Mouse (Mus musculus): ENCODE data around the gene Dpysl5.
"Not testable (repeated sequence)": the region's sequence is repeated elsewhere in the genome, so short reads cannot be mapped to it uniquely, and the experiment has no call there.

The Dpysl5 gene

DNA sequence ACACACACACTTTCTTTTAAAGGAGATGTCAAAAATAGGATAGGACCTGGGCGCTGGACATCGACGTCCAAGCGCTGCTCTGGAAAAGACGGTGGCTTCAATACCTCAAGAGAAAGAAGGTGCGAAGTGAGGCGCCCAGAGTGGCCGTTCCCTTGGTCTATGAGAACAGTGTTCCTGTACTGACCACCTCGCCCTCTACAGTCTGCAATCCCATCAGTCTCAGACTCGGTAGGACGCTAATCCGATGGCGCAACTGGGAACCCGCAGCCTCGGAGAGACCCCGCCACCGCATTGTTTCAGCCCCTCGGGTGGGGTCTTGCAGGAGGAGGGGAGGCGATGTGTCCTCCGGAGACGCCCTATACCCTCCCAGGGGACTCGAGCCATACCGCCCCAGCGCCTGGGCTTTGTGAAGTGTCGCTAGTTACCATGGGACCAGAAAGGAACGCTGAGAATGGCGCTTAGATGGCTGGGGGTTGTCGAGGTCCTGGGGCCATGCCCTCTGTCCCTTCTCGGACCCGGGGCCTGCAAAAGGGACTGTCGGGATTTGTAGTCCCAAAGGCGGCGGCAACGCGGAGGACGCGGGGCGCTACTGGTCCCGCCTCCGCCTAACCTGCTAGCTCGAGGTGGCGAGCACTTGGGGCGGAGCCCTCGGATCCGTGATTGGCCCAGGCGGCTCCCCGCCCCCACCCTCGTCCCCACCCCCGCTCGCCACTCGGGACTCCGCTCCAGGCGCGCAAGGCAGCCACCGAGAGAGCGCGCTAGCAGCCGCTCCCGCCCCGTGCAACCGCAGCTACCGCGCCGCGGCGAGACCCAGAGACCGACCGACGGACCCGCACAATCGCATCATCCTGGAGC is at the start of gene Dpysl5:
TSS of gene Dpysl5 (plus strand) at position 418 of the 855 bp plus-strand sequence.
- DNase-seq (ENCODE audit: low spot score in 2 of 2), result peak; percentile 29 to 51

DNA sequence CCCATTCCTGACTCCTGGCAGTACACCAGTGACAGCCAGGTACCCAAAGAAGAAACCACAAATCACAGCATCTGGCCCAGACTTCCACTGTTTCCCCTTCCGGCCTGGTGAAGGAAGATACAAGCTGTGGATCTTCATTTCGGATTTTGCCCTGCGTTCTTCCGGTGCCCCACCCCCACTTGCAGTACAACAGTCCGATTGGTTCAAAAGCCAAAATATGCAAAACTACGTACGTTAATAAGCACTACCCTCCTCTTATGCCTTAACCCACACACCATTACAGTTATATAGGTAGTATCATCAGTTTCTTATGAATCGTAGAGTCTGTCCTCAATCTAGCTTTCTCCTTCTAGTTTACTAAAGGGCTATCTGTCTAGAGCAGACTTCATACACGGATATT is 46.0 kb upstream of the Dpysl5 start:
- no peak for DNase-seq (ENCODE audit: low spot score in 2 of 2)

DNA sequence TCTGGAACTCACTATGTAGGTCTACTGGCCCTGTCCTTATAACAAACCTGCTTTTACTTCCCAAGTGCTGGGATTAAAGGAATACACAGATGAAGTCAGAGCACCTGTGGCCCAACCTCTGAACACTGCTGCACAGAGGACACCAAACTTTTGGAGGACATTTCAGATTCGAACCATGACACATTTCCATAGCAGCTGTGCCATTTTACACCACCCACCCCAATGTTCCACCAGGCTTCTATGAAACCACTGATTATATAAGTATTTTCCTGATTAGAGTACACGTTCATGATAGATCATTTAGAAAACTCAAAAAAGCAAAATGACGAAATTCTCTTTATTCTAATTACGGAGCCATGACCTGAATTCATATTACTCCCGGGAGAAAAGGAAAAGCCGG is 45.4 kb upstream of the Dpysl5 start:
- no peak for DNase-seq (ENCODE audit: low spot score in 2 of 2)

DNA sequence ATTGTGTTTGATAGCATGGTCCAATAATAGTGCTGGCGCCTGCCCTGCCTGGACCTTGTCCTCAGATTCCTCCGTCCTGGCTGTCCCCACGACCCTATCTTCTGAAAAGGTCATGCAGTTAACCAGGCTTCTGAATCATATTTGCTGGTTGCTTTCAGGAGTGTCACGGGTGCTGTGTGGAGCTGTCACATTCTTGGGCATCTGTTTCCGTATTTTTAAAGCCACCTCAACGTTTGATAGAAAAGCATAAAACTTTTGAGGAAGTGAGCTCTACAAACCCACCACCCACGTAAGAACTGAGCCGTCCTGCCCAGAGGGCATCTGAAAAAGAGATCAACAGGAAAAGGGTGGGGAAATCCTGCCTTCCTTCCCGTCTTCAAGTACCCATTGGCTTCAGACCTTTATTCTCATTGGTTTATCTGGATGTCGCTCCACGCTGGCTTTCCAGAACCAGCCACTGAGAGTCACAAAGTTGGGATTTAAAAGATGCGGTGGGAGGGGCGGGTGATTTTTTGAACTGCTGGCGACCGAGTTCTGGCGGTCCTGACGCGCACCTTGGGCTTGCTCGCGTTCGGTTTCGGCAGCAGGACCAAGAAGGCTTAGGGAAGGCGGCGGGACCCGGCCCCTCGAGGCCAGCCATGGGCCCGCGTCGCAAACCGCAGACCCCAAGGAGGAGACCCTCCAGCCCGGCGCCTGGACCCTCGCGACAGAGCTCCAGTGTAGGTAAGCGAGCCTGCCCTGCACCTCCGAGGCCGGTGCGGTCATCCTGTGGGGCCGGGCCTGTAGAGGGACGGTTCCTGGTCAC is 44.8 kb upstream of the Dpysl5 start, which contains the start of gene Cenpa:
TSS of gene Cenpa (plus strand) at position 387 of the 805 bp plus-strand sequence.
- peak; percentile 85 to 92 for DNase-seq (ENCODE audit: low spot score in 2 of 2)

DNA sequence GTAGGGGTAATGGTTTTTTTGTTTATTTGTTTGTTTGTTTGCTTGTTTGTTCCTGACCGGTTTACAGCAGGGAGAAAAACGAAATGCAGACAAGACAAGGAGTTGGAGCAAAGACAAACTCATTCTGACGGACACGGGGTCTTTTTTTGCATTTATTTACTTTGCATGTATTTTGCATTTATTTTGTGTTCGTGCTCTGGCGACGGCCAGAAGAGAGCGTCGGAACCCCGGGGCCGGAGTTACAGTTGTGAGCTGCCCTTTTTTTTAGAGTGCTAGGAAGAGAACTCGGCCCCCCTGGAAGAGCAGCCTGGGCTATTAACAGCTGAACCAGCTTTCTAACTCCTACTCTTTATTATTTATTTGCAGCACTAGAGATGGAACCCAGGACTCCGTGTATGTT is 44.1 kb upstream of the Dpysl5 start:
- no peak for DNase-seq (ENCODE audit: low spot score in 2 of 2)

DNA sequence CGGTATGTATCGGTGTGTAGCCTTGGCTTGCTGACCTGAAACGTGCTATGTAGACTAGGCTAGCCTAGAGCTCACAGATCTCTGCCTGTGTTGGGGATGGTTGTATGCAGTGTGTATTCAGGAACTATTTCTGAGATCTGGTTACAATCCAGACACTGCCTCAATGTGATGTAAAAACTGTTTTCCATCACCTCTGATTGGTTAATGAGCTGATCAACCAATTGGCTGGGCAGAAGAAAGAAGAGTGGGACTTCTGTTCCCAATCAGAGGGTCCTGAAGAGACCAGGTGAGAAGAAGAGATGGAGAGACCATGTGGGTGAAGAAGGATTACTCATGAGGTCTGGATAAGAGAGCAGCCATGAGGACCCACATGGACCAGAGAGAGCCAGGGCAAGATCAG is 43.7 kb upstream of the Dpysl5 start:
- no peak for DNase-seq (ENCODE audit: low spot score in 2 of 2)

DNA sequence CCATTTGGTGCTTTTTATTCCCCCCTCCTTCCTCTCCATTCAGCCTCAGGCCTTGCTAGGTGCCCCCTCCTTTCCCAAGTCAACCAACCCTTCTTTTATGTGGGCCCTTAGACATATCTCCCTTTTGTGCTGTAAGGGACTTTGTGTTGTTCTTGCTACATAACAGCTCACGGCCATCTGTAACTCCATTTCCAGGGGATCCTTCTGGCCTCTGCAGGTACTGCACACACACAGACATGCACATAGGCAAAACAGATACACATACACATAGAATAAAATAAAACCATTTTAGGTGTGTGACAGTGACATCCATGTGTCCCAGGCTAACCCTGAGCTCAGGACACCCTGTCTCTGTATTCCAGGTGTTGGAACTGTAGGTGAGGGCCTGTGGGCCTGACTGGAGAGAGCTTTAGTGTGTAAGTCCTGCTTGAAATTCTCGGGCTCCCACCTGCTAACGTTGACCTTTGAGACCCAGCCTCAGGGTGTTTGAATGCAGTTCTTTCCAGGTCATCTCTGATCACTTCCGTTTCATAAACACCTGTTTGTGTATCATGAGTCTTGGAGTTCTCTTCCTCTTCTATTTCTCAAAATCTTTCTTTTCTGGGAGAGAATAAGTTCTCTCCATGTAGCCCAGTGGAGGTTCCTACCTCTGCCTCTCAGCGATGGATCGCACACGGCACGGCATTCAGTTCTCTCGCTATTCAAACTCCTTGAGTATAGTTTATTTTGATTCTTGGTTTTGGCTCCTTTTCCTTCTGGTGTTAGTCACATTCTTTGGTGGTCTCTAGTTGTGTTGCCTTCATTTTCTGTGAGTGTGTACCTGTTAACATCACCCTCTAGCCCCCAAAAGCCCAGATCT is 42.5 kb upstream of the Dpysl5 start:
- no peak for DNase-seq (ENCODE audit: low spot score in 2 of 2)

DNA sequence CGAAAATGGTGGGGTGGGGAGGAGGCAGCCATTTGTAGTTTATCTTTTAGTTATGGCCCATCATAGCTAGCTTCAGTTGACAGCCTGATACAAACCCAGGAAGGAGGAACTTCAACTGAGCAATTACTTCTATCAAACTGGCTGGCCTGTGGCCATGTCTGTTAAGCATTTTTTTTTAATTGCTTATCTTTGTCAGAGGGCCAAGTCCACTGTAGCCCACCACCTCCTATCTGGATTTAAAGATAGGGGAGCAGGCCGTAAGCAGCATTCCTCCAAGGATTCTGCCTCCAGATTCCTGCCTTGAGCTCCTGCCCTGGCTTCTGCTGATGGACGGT is 41.9 kb upstream of the Dpysl5 start:
- no peak for DNase-seq (ENCODE audit: low spot score in 2 of 2)

DNA sequence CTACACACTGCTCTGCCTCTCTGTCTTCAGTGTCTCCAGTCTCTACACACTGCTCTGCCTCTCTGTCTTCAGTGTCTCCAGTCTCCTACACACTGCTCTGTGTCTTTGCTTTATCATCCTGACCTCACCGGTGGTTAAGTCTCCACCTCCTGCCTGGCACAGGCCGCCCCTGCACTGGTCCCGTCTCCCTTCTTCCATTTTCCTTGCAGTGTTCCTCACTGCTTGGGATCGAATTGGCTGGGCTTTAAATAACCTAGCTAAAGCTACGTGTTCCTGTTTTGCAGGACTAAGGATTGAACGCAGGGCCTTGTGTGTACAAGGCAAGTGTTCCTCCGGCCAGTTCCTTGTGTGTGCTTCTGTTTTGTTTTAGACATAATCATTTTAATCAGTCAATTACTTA is 41.3 kb upstream of the Dpysl5 start:
- no peak for DNase-seq (ENCODE audit: low spot score in 2 of 2)

DNA sequence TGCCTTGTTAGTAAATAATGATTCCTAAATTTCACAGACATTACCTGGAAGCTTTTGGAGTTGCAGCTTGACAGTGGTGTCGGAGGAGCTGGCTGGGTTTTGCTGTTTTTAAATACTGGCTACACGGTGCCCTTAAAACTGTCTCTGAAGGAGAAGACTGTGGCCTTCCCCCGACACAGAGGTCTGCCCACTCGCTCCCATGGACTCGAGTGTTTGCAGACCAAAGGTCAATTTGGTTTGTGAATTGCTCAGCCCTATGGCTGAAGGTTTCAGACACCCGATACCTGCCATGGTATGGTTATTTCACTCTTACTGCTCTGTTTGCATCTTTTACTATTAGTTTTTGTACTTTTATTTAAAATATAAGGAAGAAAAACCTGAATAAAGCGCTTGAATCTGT is 37.4 kb upstream of the Dpysl5 start:
- DNase-seq (ENCODE audit: low spot score in 2 of 2), result no peak

DNA sequence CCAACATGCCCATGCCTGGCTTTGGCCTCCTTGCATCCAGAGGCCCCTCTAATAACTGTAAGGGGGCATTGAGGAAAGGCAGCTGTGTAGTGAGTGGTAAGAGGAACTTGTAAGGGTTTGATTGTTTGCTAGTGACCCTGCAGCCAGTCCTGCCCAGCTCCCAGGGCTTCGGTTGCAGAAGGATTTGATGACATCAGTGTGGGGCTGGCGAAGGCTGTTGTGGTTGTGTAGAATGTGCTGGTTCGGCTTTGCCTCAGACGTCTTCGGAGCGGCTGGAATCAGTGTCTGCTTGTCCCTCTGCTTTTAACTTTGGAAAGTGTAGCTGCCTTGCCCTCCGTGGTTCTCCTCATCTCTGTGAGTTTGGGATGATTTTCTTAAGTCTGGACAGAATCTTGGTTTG is 34.6 kb upstream of the Dpysl5 start:
- DNase-seq (ENCODE audit: low spot score in 2 of 2), result no peak

DNA sequence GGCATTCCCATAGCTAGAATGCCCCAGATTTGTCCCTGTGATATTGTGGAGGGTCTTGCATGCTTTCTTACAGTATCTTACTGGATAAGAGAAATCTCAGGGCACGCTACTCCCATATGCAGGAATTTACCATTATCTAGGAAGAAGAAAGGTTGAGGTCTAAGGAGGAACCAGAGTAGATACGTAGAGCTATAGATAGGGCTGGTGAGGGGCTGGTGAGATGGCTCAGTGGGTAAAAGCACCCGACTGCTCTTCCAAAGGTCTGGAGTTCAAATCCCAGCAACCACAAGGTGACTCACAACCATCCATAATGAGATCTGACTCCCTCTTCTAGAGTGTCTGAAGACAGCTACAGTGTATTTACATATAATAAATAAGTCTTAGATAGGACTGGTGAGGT is 33.3 kb upstream of the Dpysl5 start:
- not testable (repeated sequence) for DNase-seq (ENCODE audit: low spot score in 2 of 2)

DNA sequence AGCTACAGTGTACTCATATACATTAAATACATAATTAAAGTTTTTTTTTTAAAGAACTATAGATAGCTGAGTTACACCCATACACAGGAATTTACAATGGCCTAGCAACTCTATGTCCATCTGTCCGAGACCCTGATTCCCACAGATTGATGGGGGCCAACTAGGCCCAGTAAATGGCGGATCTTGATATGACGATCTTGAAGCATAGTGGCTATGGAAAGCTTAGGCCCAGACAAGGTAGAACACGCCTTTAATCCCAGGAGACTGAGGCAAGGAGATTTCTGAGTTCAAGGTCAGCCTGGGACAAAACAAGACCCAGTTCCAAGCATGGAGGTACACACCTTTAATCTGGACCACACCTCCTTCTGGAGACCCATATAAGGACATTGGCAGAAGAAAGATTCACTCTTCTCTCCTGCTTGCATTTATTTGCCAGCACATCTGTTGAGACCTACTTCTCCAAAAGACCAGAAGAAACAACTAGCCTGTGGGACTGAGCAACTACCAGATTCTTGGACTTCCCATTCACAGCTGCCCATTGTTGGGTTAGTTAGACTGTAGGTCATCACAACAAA is 32.6 kb upstream of the Dpysl5 start:
- no peak for DNase-seq (ENCODE audit: low spot score in 2 of 2)

DNA sequence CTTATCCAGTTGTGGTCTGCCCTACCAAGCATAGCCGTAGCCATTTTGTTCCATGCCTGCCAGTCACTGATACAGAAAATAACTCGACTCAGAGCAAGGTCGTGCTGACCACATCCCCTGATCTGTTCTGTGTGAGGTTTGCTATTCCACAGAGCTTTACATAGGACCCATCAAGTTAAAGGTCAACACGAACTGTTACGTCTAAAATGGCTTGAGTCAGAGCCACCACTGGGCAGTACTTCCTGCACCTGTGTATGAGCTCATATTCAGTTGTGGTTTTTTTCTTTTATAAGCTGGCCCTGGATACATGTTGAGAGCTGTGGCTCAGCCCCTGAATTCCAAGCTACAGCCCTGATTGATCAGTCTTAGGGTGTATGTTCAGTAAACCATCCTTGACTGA is 31.8 kb upstream of the Dpysl5 start:
- no peak for DNase-seq (ENCODE audit: low spot score in 2 of 2)

DNA sequence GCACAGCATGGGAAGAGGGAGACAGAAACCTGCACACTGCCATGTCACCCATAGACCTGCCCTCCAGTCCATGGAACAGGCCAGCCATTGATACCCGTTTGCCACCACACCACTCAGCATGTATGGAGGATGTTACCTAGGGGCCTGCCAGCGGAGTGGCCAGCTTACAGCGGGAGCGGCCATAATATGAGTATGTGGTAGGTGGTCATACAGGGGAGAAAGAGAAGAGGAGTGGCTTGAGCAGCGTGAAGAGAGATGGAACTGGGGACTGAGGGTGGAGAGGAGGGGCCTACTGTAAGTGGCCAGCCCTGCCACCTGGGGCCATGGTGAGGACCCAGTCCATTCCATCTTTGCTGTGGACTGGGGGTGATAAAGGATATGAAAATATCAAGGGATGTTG is 29.4 kb upstream of the Dpysl5 start:
- no peak for DNase-seq (ENCODE audit: low spot score in 2 of 2)

DNA sequence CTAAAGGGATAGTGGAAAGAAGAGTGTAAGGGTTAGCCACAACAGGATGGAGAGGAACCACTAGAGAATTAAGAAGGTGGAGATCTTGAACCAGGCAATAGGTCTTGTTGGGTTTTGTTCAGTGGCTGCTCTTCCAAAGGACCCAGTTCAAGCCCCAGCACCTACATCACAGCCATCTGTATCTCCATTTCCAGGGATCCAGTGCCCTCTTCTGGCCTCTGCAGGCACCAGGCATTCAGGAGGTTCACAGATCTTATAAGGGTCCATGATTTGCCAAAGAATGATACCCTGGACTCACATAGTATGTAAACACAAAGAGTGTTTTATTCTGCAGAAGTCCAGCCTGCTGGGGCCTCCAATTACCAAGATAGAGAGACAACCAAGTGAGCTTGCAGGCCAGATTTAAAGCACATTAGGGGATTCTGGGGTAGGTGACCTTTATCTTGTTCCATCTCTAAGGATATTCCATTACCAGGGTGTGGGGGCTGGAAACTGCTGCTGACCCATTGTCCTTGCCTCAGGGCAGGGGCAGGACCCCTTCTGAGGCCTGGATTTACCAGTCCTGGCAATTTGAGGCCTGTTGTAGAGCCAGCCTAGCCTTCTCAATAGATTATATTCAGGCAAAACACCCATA is 28.3 kb upstream of the Dpysl5 start:
- DNase-seq (ENCODE audit: low spot score in 2 of 2), result no peak

DNA sequence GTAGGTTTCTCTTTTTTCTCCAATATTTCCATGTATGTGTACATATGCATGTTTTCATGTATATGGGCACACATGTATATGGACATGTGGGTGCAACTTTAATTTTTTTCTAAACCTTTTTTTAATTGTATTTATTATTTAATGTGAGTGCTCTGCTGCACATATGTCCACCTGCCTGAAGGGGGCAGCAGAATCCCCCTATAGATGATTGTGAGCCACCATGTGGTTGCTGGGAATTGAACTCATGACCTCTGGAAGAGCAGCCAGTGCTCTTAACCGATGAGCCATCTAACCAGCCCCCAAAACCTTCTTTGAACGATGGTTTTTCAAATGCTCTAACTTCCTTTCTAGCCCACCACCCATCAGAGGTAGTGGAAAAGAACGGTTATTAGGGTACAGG is 27.4 kb upstream of the Dpysl5 start:
- no peak for DNase-seq (ENCODE audit: low spot score in 2 of 2)

DNA sequence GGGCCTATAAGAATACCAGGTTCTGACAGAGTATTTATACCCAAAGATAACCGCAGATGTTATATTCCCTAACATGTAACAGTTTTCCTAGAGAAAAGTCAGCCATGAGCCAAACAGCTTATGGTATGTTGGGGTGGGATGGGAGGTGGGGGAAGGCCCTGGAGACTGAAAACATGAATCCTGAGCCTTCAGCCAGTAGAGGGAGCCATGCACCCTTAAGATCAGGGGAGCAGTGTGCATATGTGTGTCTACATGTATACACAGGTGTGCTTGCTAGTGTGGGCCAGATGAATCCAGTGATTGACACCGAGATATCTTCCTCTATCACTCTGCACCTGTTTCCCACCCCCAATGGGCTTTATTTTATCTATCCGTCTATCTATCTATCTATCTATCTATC is 24.6 kb upstream of the Dpysl5 start:
- DNase-seq (ENCODE audit: low spot score in 2 of 2), result no peak

DNA sequence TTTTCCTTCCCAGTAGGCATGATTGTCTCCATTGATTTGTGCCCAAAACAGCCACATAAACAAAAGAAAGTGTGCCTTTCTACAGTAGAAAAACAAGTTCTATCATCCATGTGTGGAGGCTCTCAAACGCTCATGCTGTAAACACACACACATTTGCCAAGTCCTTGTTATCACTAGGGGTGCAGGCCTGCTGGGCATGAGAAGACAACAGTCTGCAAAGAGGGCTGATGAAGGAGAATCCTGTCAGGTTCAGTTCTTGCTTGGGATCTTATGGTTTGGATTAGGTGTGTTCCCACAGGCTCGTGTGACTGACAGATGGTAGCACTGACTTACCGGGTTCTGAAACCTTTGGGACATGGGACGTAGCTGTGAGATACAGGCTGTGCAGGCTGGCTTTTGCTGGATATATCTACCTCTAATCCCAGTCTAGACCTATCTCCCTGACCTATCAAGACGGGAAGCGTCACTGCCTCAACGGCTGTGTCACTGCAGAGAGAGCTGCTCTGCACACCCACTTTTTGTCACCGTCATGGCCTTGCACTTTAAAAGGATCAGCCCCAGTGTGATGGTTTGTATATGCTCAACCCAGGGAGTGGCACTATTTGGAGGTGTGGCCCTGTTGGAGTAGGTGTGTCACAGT is 10.9 kb upstream of the Dpysl5 start:
- DNase-seq (ENCODE audit: low spot score in 2 of 2), result no peak

DNA sequence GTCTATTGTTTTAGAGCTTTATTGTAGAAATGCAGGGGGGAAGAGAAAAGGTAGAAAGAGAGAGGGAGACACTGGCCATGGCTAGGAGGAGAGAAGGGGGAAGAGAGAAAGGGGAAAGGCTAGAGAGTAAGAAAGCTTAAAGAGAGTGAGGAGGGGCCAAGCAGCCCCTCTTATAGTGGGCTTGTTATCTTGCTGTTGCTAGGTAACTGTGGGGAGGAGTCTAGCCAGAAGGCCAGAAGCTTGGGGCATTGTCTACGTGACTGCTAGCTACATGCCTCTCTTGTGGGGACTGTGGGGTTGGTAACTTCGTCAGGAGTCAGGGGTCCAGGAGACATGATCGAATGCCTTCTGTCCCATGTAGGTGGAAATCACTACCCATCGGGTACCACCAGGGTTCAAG is 10.0 kb upstream of the Dpysl5 start:
- DNase-seq (ENCODE audit: low spot score in 2 of 2), result not testable (repeated sequence)

DNA sequence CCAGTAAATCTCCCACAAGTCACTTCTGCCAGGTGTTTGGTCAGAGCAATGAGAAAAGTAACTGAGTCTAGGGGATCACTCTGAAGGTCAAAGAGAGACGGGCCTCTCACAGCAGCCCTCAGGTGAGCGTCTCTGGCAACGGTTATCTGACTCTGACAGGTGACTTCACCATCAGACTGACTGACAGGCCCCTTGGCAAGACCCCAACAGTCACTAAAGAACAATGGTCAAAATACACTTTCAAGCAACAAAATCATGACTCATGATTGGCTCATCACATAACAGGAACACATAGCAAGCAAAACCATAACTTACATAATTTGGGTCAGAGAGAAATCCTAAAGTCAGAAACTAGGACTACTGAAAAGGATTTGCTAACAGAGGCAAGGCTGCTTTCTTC is 9.5 kb upstream of the Dpysl5 start:
- no peak for DNase-seq (ENCODE audit: low spot score in 2 of 2)
